Mouse (Mus musculus) kidney, embryonic 14.5 days (tissue): ENCODE results near the gene Mpc2. TPM values are rescaled to one million over a fixed set of nuclear protein-coding genes. Genes with fewer than 3 reads are reported as not detected.
A peak's percentile ranks its signal among the peaks of the same experiment; 100 is the strongest.

Experiments used
- ATAC-seq: fragments of 200-750 bp; cut with Nextera tagmentation; 2 replicates; pipeline ENCODE4 v1.8.0; 2017; ENCODE audit warnings: moderate number of reproducible peaks, mild to moderate bottlenecking, moderate TSS enrichment, moderate library complexity; ENCODE audit not compliant: low FRiP score, low TSS enrichment
- H3K27ac ChIP-seq: fragments of 300-500 bp; sonication (generic); 2 replicates; pipeline ENCODE4 v1.5.1; 2014; ENCODE audit warnings: low read depth, mild to moderate bottlenecking, low read length, moderate library complexity, mixed read lengths
- H3K27me3 ChIP-seq: fragments of 300-500 bp; sonication (generic); 2 replicates; pipeline ENCODE4 v1.6.1; 2014; ENCODE audit warnings: mild to moderate bottlenecking, low read length; ENCODE audit not compliant: control insufficient read depth, insufficient read depth
- H3K36me3 ChIP-seq: fragments of 300-500 bp; sonication (generic); 2 replicates; pipeline ENCODE4 v1.6.1; 2014; ENCODE audit warnings: low read length, mixed read lengths; ENCODE audit not compliant: control insufficient read depth, insufficient read depth
- H3K4me1 ChIP-seq: fragments of 300-500 bp; sonication (generic); 2 replicates; pipeline ENCODE4 v1.6.1; 2014; ENCODE audit warnings: low read length, mixed read lengths; ENCODE audit not compliant: control insufficient read depth, insufficient read depth
- H3K4me2 ChIP-seq: fragments of 300-500 bp; sonication (generic); replicated peaks from 2 replicates; pipeline ENCODE4 v1.6.1; 2014; ENCODE audit warnings: low read depth, mild to moderate bottlenecking, low read length
- H3K4me3 ChIP-seq: fragments of 300-500 bp; sonication (generic); 2 replicates; pipeline ENCODE4 v1.5.1; 2014; ENCODE audit warnings: mild to moderate bottlenecking, low read length
- H3K9ac ChIP-seq: fragments of 300-500 bp; sonication (generic); 2 replicates; pipeline ENCODE4 v1.6.1; 2014; ENCODE audit warnings: low read depth, mild to moderate bottlenecking, low read length, moderate library complexity
- H3K9me3 ChIP-seq: fragments of 300-500 bp; sonication (generic); 2 replicates; pipeline ENCODE4 v1.6.1; 2016; ENCODE audit warnings: low read length; ENCODE audit not compliant: control insufficient read depth
- WGBS: fragments of 180-500 bp; shearing (Covaris S2); extraction: QIAGEN DNeasy Blood & Tissue Kit; methylation state at CpG from one replicate; pipeline ENCODE4 v1.1.7; 2014; 5-methylcytosine and 5-hydroxymethylcytosine counted together
- polyA plus RNA-seq: library from polyadenylated mRNA; unstranded; fragments of >200 nt; fragmentation: Nextera tagmentation; extraction: Ambion mirVana; gene quantifications from 2 replicates; pipeline ENCODE4 v1.2.1, GENCODE M21; 2014

Gene Mpc2
- polyA plus RNA-seq, 1 experiment from 2014 or later, result 212 TPM

DNA sequence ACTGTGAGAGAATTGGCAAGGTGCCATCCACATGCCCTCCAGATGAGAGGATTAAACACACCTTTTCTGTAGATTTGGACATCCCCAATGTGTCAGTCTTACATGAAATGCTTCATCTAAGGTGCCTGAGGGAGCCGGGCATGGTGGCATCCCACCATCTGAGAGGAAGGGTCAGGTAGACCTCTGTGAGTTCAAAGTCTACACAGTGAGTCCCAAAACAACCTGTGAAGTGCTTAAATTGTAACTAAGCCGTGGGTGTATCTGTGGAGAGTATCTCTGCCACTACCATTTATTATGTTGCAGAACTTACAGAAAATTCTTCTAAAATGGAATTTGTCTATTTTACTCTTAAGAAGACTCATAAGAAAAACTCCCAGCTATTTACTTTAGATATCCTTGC lies 25.7 kb downstream of the Mpc2 start:
- no peaks in the 10 kb centered on the region for H3K27me3 ChIP-seq
- no peak overlapping the region for H3K9ac ChIP-seq
- ATAC-seq, result no peak
- H3K27ac ChIP-seq, result no peak overlapping the region
- no peak overlapping the region for H3K4me2 ChIP-seq
- no peaks in the 10 kb centered on the region for H3K9me3 ChIP-seq
- 90% methylated on average over 2 of the region's 2 CpGs for WGBS
- H3K4me3 ChIP-seq, result no peak overlapping the region
- no peaks in the 10 kb centered on the region for H3K4me1 ChIP-seq
- H3K36me3 ChIP-seq, result peaks cover 5% of the 10 kb centered on the region; the same call in 1 of the 2 replicates

DNA sequence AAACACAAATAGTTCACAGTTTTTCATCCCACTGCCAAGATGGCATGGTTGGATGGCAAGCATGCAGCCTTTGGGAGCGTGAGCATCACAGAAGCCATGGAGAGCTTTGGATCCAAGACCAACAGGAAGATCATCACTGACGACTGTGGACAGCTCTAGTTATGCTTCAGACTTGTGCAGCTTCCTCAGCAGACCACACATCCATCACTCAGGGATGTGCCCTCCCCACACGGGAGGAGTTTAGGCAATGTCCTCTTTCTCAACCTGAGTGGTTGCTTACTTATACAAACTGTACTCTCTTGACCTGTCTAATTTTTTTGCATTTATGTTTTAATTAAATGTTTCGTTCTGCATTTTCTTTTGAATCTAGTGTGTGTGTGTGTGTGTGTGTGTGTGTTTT lies 28.8 kb downstream of the Mpc2 start:
- no peak overlapping the region for H3K27ac ChIP-seq
- no peaks in the 10 kb centered on the region for H3K27me3 ChIP-seq
- H3K36me3 ChIP-seq, result no peaks in the 10 kb centered on the region
- no peaks in the 10 kb centered on the region for H3K4me1 ChIP-seq
- no peak for ATAC-seq
- H3K9me3 ChIP-seq, result no peaks in the 10 kb centered on the region
- H3K4me3 ChIP-seq, result no peak overlapping the region
- 83% methylated on average over 4 of the region's 4 CpGs for WGBS
- H3K4me2 ChIP-seq, result no peak overlapping the region
- no peak overlapping the region for H3K9ac ChIP-seq

DNA sequence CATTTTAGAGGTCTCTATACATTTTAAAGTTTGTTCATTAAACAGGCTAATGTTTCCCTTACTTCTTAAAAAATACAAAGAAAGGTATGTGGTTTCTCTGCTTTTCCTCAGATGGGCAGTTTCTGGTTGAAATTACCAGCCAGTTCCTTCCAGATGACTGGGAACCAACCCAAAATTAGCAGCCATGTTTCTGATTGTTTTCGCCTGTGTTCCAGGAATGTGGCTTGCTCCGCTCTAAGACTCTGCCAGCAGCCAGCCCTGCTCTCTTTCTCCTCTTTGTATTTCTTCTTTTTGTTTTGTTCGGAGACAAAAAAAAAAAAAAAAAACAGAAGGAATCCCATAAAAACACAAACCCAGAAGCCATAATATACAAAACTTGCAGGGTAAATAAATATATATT lies 38.4 kb downstream of the Mpc2 start:
- no peak overlapping the region for H3K9ac ChIP-seq
- H3K27me3 ChIP-seq, result no peaks in the 10 kb centered on the region
- WGBS, result 76% methylated on average over 3 of the region's 3 CpGs
- H3K4me2 ChIP-seq, result no peak overlapping the region
- H3K27ac ChIP-seq, result no peak overlapping the region
- no peaks in the 10 kb centered on the region for H3K9me3 ChIP-seq
- no peak for ATAC-seq
- no peak overlapping the region for H3K4me3 ChIP-seq
- H3K4me1 ChIP-seq, result 0 out of 2 replicates have a peak, but pooled peaks cover 5% of the 10 kb centered on the region
- H3K36me3 ChIP-seq, result no peaks in the 10 kb centered on the region

DNA sequence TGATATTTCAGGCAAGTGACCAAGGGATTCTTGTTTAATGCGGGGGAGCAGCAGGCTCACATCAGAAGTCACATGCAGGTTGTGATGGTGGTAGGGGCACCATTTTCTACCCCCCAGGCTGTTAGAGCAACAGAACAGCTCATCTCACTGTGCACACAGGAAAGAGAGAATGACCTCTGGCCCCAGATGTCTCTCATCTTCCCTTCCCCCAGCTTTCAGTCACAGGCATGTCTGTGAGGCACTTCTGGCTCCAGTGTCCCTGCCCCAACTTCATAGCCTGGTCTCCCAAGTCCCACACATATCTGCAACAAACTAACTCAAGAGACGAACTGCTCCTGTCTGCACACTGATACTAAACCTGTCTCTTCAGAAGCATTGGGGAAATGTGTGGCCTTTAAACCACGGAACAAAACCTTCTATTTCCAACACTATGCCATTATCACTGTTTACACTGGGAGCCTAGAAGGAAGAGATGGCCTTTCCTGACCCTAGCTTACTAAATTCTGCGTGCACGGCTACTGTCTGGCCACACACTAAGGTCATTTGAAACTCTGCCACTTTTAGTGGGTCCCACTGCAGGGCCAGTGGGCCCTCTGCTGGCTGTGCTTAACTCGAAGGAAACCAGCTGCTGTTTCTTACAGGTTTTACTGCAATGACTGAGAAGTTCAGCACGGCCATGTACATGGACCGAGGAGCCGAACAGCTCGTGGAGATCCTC lies 43.0 kb downstream of the Mpc2 start:
- 0 out of 2 replicates have a peak, but pooled peaks cover 5% of the 10 kb centered on the region for H3K4me1 ChIP-seq
- H3K4me2 ChIP-seq, result no peak overlapping the region
- H3K36me3 ChIP-seq, result no peaks in the 10 kb centered on the region
- no peak overlapping the region for H3K4me3 ChIP-seq
- H3K27me3 ChIP-seq, result no peaks in the 10 kb centered on the region
- H3K27ac ChIP-seq, result no peak overlapping the region
- peak; percentile 93 for ATAC-seq
- 14% methylated on average over 10 of the region's 10 CpGs for WGBS
- H3K9ac ChIP-seq, result no peak overlapping the region
- H3K9me3 ChIP-seq, result no peaks in the 10 kb centered on the region

DNA sequence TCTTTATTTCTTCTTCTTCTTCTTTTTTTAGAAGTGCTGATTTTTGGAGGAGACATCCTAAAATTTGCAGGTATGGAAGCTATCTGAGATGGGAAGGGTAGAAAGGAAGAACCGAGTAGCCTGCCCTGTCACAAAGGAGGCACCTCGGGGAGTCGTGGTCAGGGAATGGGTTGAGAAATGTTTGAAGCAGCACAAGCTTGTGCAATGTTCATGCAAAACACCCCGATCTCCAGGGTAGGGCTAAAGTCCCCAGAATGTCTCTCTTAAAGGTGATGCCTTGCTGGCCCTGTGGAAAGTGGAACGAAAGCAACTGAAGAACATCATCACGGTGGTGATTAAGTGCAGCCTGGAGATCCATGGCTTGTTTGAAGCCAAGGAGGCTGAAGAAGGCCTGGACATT lies 45.9 kb downstream of the Mpc2 start:
- H3K9ac ChIP-seq, result no peak overlapping the region
- no peak overlapping the region for H3K27ac ChIP-seq
- H3K4me2 ChIP-seq, result no peak overlapping the region
- WGBS, result 90% methylated on average over 6 of the region's 6 CpGs
- H3K4me3 ChIP-seq, result no peak overlapping the region
- ATAC-seq, result no peak
- H3K36me3 ChIP-seq, result no peaks in the 10 kb centered on the region
- H3K4me1 ChIP-seq, result 0 out of 2 replicates have a peak, but pooled peaks cover 5% of the 10 kb centered on the region
- no peaks in the 10 kb centered on the region for H3K9me3 ChIP-seq
- no peaks in the 10 kb centered on the region for H3K27me3 ChIP-seq

DNA sequence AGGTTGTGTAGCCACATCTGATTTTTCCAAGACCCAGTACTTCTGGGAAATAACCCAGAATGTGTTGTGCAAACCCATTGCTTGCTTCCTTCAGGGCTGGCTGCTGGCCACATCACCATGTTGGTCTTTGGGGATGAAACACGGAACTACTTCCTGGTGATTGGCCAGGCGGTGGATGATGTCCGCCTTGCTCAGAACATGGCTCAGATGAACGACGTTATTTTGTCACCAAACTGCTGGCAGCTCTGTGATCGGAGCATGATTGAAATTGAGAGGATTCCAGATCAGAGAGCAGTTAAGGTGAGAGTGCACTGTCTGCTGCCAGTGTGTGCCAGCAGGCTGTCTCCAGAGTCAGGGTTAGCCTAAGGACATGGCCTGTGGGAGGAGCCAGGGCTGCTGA lies 49.7 kb downstream of the Mpc2 start:
- no peaks in the 10 kb centered on the region for H3K9me3 ChIP-seq
- H3K27me3 ChIP-seq, result no peaks in the 10 kb centered on the region
- no peak overlapping the region for H3K4me3 ChIP-seq
- no peak for ATAC-seq
- WGBS, result 85% methylated on average over 6 of the region's 6 CpGs
- H3K4me2 ChIP-seq, result no peak overlapping the region
- H3K9ac ChIP-seq, result no peak overlapping the region
- no peak overlapping the region for H3K27ac ChIP-seq
- H3K4me1 ChIP-seq, result no peaks in the 10 kb centered on the region
- no peaks in the 10 kb centered on the region for H3K36me3 ChIP-seq

DNA sequence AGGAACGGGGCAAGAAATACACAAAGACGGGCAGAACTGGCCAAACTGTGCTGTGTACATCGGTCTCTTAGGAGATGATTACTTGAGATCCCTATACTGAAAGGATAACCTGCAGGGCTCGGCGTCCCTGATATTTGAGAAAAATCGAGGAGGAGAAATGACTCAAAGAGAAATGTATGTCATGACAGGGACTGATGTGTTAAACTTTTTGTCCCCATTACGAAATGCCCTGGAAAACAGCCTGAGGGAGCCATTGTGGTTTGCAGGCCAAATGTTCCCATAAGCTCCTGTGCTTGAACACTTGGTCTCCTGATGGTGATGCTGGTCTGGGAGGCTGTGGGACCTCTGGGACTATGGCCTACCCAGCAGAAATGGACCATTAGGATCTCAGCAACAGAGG lies 60.3 kb downstream of the Mpc2 start:
- H3K27ac ChIP-seq, result no peak overlapping the region
- no peak overlapping the region for H3K4me3 ChIP-seq
- no peaks in the 10 kb centered on the region for H3K9me3 ChIP-seq
- no peaks in the 10 kb centered on the region for H3K36me3 ChIP-seq
- 90% methylated on average over 7 of the region's 7 CpGs for WGBS
- no peaks in the 10 kb centered on the region for H3K27me3 ChIP-seq
- no peak for ATAC-seq
- no peaks in the 10 kb centered on the region for H3K4me1 ChIP-seq
- no peak overlapping the region for H3K4me2 ChIP-seq
- no peak overlapping the region for H3K9ac ChIP-seq

Other genes with a start within 250 kb of the Mpc2 start
- 94.5 and 103 TPM in 2 replicates for gene Tiprl, start 223.6 kb upstream of the Mpc2 start, polyA plus RNA-seq
- 2.0 and 2.4 TPM in 2 replicates for gene Gpr161, start 164.8 kb upstream of the Mpc2 start, polyA plus RNA-seq
- gene Dcaf6, start 162 bp upstream of the Mpc2 start, polyA plus RNA-seq, result 11.6 and 18.4 TPM in 2 replicates
- 0.18 and 0.19 TPM in 2 replicates for gene Adcy10, start 24.5 kb downstream of the Mpc2 start, polyA plus RNA-seq
- 196 and 253 TPM in 2 replicates for gene Mpzl1, start 173.9 kb downstream of the Mpc2 start, polyA plus RNA-seq
- gene Rcsd1, start 249.1 kb downstream of the Mpc2 start, polyA plus RNA-seq, result 29.4 and 44.4 TPM in 2 replicates